Mouse (Mus musculus): ENCODE data around the gene Ric8a. TPM values are rescaled to one million over a fixed set of nuclear protein-coding genes. Genes with fewer than 3 reads are reported as not detected.

Ric8a gene
- polyA plus RNA-seq, 1 experiment from 2014 or later, result 20.9 TPM

GRCm38 (mm10) chr7:140834968-140835757 lies 21.6 kb upstream of the Ric8a start, which contains the start of gene Urah:
Gene Urah, plus strand, starts transcription at chr7:140835018.
- peak; percentile 46 for ATAC-seq (ENCODE audit: insufficient read depth)
- Histone ChIP-seq H3K4me2 (peak within 1 kb of the TSS; percentile 50), H3K36me3 (replicated peaks) (no peaks in the 10 kb centered on the region), H3K9me3 (replicated peaks) (no peaks in the 10 kb centered on the region), H3K27ac (replicated peaks) (no peak within 1 kb of the TSS; the same call in 1 of the 2 replicates), H3K4me1 (replicated peaks) (0 out of 2 replicates have a peak, but pooled peaks cover 7% of the 10 kb centered on the region), H3K4me3 (replicated peaks) (peak within 1 kb of the TSS; percentile 24), H3K27me3 (peaks cover 22% of the 10 kb centered on the region; the same call in 1 of the 2 replicates), H3K9ac (no peak within 1 kb of the TSS)
- WGBS (ENCODE audit: insufficient replicate concordance), result 51% methylated on average over 20 of the region's 20 CpGs

DNA sequence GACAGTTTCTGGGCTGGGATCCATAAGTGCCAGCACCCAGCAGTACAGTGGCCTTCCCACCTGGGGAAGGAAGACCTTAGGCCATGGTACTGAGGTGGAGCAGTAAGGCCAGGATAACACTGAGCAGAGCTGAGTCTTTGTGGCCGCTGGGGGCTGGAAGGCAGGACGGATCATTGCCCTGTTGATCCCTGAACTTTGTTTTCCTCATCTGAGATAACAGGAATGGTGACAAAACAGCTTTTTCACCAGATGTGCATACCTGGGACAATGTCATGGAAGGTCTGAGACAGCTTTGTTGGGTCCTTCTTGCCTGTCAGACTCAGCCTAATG lies 21.0 kb upstream of the Ric8a start:
- H3K4me3 ChIP-seq (replicated peaks), result peak overlapping the region; percentile 24
- peaks cover 28% of the 10 kb centered on the region; the same call in 1 of the 2 replicates for H3K27me3 ChIP-seq
- peak; percentile 16; the same call in 1 of the 2 replicates for ATAC-seq (ENCODE audit: insufficient read depth)
- no peak overlapping the region for H3K9ac ChIP-seq
- peak overlapping the region; percentile 50 for H3K4me2 ChIP-seq
- no peak overlapping the region; the same call in 1 of the 2 replicates for H3K27ac ChIP-seq (replicated peaks)
- H3K4me1 ChIP-seq (replicated peaks), result 0 out of 2 replicates have a peak, but pooled peaks cover 7% of the 10 kb centered on the region
- no peaks in the 10 kb centered on the region for H3K9me3 ChIP-seq (replicated peaks)
- WGBS (ENCODE audit: insufficient replicate concordance), result 60% methylated on average over 2 of the region's 2 CpGs
- H3K36me3 ChIP-seq (replicated peaks), result no peaks in the 10 kb centered on the region

DNA sequence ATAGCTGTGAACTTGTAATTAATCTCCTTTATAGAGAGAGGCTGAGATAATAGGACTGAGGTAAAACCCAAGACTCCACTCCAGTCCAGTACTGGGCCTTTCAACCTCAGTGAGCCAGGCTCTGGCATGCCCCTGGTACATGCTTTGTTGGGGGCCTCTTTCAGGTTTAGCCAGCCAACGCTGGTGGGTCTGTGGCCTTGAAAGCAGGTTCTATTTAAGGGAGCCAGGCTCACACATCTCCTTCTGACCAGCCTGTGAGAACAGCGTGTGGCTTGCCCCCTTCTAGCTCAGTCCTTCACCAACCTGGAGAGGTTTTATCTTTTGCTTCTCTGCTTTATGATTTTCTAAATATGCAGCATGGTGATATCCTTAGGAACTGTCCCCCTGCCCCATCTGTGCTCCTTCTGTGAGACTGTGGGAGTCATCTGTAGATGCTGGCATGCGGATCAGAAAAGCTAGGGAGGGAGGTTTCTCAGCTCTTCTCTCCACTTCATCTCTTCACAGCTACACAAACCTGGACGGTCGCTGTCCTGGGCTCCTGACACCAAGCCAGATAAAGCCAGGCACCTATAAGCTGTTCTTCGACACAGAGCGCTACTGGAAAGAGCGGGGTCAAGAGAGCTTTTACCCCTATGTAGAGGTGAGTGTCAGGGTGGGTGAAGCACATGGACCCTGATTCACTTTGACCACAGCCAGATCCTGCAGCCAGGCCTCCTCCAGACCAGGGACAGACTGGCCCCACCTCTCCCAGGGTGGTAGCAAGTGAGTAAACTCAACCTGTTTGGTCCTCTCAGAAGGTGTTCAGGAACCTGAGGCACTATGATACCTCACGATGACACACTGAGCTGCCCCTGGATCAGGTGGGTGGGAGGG lies 20.3 kb upstream of the Ric8a start:
- H3K36me3 ChIP-seq (replicated peaks), result no peaks in the 10 kb centered on the region
- no peak overlapping the region for H3K9ac ChIP-seq
- H3K27ac ChIP-seq (replicated peaks), result no peak overlapping the region
- no peak overlapping the region for H3K4me2 ChIP-seq
- 70% methylated on average over 9 of the region's 9 CpGs for WGBS (ENCODE audit: insufficient replicate concordance)
- H3K4me1 ChIP-seq (replicated peaks), result peaks cover 7% of the 10 kb centered on the region; the same call in 1 of the 2 replicates
- H3K27me3 ChIP-seq, result peaks cover 35% of the 10 kb centered on the region
- no peaks in the 10 kb centered on the region for H3K9me3 ChIP-seq (replicated peaks)
- no peak overlapping the region for H3K4me3 ChIP-seq (replicated peaks)
- no peak for ATAC-seq (ENCODE audit: insufficient read depth)

DNA sequence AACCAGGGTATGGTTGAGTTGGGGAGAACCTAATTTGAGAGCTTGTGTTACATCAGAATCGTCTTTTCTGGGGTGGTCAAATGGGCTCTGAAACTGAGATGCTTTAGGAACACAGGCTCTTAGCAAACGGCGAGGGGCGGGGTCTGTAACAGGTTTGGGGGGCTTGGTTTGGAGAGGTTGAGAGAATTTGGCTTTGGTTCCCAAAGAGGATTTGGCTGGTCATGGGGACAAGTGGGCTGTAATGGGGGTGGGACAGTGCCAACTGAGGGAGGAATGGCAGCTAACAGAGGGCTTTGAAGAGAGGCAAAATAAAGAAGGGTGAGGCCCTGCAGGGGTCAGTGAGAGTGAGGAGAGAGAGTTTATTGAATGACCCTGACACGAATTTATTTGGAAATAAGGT lies 17.2 kb upstream of the Ric8a start:
- 50% methylated on average over 5 of the region's 5 CpGs for WGBS (ENCODE audit: insufficient replicate concordance)
- no peak overlapping the region for H3K4me2 ChIP-seq
- no peaks in the 10 kb centered on the region for H3K36me3 ChIP-seq (replicated peaks)
- no peak overlapping the region for H3K9ac ChIP-seq
- ATAC-seq (ENCODE audit: insufficient read depth), result no peak
- H3K9me3 ChIP-seq (replicated peaks), result no peaks in the 10 kb centered on the region
- peaks cover 7% of the 10 kb centered on the region; the same call in 1 of the 2 replicates for H3K4me1 ChIP-seq (replicated peaks)
- peaks cover 51% of the 10 kb centered on the region for H3K27me3 ChIP-seq
- H3K27ac ChIP-seq (replicated peaks), result no peak overlapping the region
- H3K4me3 ChIP-seq (replicated peaks), result no peak overlapping the region

DNA sequence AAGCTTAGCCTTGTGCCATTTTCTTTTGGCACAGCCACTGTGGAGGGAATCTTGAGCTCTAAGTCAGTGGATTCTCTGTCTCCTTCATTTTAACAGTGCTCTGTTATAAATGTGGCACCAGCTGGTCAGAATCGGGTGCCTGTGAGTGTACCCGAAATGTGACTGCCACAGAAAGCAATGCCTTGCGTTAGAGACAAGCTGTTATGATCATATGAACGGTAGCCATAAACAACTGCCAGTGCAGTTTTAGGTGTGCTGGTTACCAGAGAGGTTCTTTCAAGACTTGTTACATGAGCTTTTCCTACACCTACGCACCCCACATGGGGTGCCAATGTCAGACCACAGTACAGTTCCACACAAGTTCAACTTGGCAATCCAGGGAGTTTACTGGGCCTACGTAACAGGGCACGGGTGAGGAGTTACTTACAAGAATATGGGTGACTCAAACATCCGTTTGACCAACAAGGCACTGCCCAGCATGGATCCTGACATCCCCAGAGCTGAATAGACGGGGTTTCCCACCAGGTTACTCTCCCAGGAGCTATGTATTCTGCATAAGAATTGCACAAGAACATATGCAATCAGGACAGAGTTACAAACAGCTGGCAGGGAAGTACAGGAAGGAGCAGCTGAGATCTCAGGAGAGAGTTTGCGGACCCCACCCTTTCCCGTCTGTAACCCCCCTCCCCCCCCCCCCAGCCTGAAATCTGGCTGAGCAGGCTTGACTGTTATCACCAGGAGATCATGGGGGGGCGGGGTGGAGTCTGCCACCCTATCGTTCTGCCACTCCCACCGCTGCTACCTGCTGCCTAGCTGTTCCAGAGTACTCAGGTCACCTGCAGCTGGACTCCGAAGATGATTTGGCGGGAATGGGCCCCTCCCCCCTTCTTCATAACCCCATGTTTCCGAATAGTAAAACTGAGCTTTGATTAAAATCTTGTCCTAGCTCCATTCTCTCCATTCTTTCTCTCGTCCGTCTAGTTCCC lies 15.7 kb upstream of the Ric8a start:
- Histone ChIP-seq H3K27me3 (peaks cover 51% of the 10 kb centered on the region), H3K4me1 (replicated peaks) (peaks cover 3% of the 10 kb centered on the region; the same call in 1 of the 2 replicates), H3K4me3 (replicated peaks) (no peak overlapping the region), H3K9ac (no peak overlapping the region), H3K4me2 (no peak overlapping the region), H3K9me3 (replicated peaks) (no peaks in the 10 kb centered on the region), H3K36me3 (replicated peaks) (no peaks in the 10 kb centered on the region), H3K27ac (replicated peaks) (no peak overlapping the region)
- WGBS (ENCODE audit: insufficient replicate concordance), result 32% methylated on average over 18 of the region's 19 CpGs
- ATAC-seq (ENCODE audit: insufficient read depth), result no peak

GRCm38 (mm10) chr7:140843806-140844205 lies 13.0 kb upstream of the Ric8a start:
- H3K4me1 ChIP-seq (replicated peaks), result peaks cover 3% of the 10 kb centered on the region; the same call in 1 of the 2 replicates
- ATAC-seq (ENCODE audit: insufficient read depth), result no peak
- no peak overlapping the region for H3K27ac ChIP-seq (replicated peaks)
- no peak overlapping the region for H3K9ac ChIP-seq
- peaks cover 53% of the 10 kb centered on the region for H3K27me3 ChIP-seq
- WGBS (ENCODE audit: insufficient replicate concordance), result 64% methylated on average over 7 of the region's 7 CpGs
- no peaks in the 10 kb centered on the region for H3K9me3 ChIP-seq (replicated peaks)
- no peak overlapping the region for H3K4me3 ChIP-seq (replicated peaks)
- no peaks in the 10 kb centered on the region for H3K36me3 ChIP-seq (replicated peaks)
- H3K4me2 ChIP-seq, result no peak overlapping the region

- Histone ChIP-seq H3K27me3 (peaks cover 42% of the 10 kb centered on the region), H3K4me2 (no peak within 1 kb of the TSS)
Observed at GRCm38 (mm10) chr7:140844905-140845665, 11.7 kb upstream of the Ric8a start, which contains the start of gene Scgb1c1. Gene Scgb1c1, plus strand, starts transcription at chr7:140845547.

GRCm38 (mm10) chr7:140845683-140846082 lies 11.1 kb upstream of the Ric8a start:
- H3K4me3 ChIP-seq (replicated peaks), result no peak overlapping the region
- no peak for ATAC-seq (ENCODE audit: insufficient read depth)
- no peak overlapping the region for H3K4me2 ChIP-seq
- H3K36me3 ChIP-seq (replicated peaks), result no peaks in the 10 kb centered on the region
- no peaks in the 10 kb centered on the region for H3K9me3 ChIP-seq (replicated peaks)
- WGBS (ENCODE audit: insufficient replicate concordance), result 50% methylated on average over 4 of the region's 4 CpGs
- H3K27ac ChIP-seq (replicated peaks), result no peak overlapping the region
- H3K9ac ChIP-seq, result no peak overlapping the region
- peaks cover 36% of the 10 kb centered on the region for H3K27me3 ChIP-seq
- peaks cover 6% of the 10 kb centered on the region for H3K4me1 ChIP-seq (replicated peaks)

More at GRCm38 (mm10) chr7:140844905-140845665, 11.7 kb upstream of the Ric8a start, which contains the start of gene Scgb1c1:
- 26% methylated on average over 14 of the region's 14 CpGs for WGBS (ENCODE audit: insufficient replicate concordance)
- Histone ChIP-seq H3K4me1 (replicated peaks) (peaks cover 6% of the 10 kb centered on the region), H3K36me3 (replicated peaks) (no peaks in the 10 kb centered on the region), H3K9me3 (replicated peaks) (no peaks in the 10 kb centered on the region), H3K27ac (replicated peaks) (no peak within 1 kb of the TSS), H3K4me3 (replicated peaks) (no peak within 1 kb of the TSS), H3K9ac (no peak within 1 kb of the TSS)
- peak; percentile 45 for ATAC-seq (ENCODE audit: insufficient read depth)

DNA sequence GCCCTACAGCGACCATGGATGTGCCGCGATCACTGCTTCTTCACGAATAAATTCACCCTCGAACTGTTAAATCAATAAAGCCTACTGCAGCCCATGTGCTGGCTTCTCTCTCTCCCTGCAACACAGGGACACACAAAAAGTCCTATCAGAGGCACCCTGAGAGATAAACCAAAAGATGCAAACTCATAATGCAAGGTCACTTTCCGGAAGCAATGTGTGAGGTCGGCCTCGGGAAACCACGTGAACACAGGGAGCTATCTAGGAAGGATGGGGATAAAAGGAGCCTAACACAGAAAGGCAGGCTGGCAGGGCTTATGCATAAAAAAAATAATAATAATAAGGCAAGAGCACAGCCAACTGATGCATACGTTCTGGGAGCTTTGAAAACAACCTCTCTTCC lies 10.1 kb upstream of the Ric8a start:
- WGBS (ENCODE audit: insufficient replicate concordance), result 61% methylated on average over 10 of the region's 10 CpGs
- peaks cover 6% of the 10 kb centered on the region for H3K4me1 ChIP-seq (replicated peaks)
- no peak overlapping the region for H3K4me2 ChIP-seq
- H3K36me3 ChIP-seq (replicated peaks), result peaks cover 4% of the 10 kb centered on the region; the same call in 1 of the 2 replicates
- peaks cover 26% of the 10 kb centered on the region for H3K27me3 ChIP-seq
- no peaks in the 10 kb centered on the region for H3K9me3 ChIP-seq (replicated peaks)
- no peak overlapping the region for H3K9ac ChIP-seq
- no peak overlapping the region for H3K4me3 ChIP-seq (replicated peaks)
- H3K27ac ChIP-seq (replicated peaks), result no peak overlapping the region
- ATAC-seq (ENCODE audit: insufficient read depth), result no peak

Data from liver, embryonic 15.5 days (tissue).